Mouse (Mus musculus) midbrain, embryonic 10.5 days (tissue): ENCODE data around the gene Mmp11. TPM values are rescaled to one million over a fixed set of nuclear protein-coding genes. Genes with fewer than 3 reads are reported as not detected.

Source experiments
- DNase-seq: peaks from one replicate; pipeline ENCODE4 v3.0.0-alpha.2; 2017; ENCODE audit warnings: low spot score
- H3K27ac ChIP-seq: fragments of 300-500 bp; sonication (generic); replicated peaks from 2 replicates; pipeline ENCODE4 v1.5.1; 2016; ENCODE audit warnings: mild to moderate bottlenecking
- H3K27me3 ChIP-seq: fragments of 300-500 bp; sonication (generic); 2 replicates; pipeline ENCODE4 v1.6.1; 2016; ENCODE audit warnings: low read depth, mild to moderate bottlenecking; ENCODE audit not compliant: poor library complexity, severe bottlenecking
- H3K36me3 ChIP-seq: fragments of 300-500 bp; sonication (generic); 2 replicates; pipeline ENCODE4 v1.6.1; 2016; ENCODE audit warnings: mild to moderate bottlenecking, moderate library complexity
- H3K4me1 ChIP-seq: fragments of 300-500 bp; sonication (generic); 2 replicates; pipeline ENCODE4 v1.6.1; 2016
- H3K4me3 ChIP-seq: fragments of 300-500 bp; sonication (generic); 2 replicates; pipeline ENCODE4 v1.5.1; 2016; ENCODE audit warnings: mild to moderate bottlenecking, moderate library complexity
- H3K9me3 ChIP-seq: fragments of 300-500 bp; sonication (generic); replicated peaks from 2 replicates; pipeline ENCODE4 v1.6.1; 2016; ENCODE audit warnings: mild to moderate bottlenecking
- WGBS: fragments of 180-500 bp; shearing (Covaris S2); methylation state at CpG from one replicate; pipeline ENCODE4 v1.1.7; 2016; 5-methylcytosine and 5-hydroxymethylcytosine counted together
- polyA plus RNA-seq: library from polyadenylated mRNA; unstranded; fragments of >200 nt; fragmentation: Nextera tagmentation; extraction: Ambion mirVana; gene quantifications from 2 replicates; pipeline ENCODE4 v1.2.1, GENCODE M21; 2016

The Mmp11 gene
- polyA plus RNA-seq, 1 experiment from 2014 or later, result 23.7 TPM

DNA sequence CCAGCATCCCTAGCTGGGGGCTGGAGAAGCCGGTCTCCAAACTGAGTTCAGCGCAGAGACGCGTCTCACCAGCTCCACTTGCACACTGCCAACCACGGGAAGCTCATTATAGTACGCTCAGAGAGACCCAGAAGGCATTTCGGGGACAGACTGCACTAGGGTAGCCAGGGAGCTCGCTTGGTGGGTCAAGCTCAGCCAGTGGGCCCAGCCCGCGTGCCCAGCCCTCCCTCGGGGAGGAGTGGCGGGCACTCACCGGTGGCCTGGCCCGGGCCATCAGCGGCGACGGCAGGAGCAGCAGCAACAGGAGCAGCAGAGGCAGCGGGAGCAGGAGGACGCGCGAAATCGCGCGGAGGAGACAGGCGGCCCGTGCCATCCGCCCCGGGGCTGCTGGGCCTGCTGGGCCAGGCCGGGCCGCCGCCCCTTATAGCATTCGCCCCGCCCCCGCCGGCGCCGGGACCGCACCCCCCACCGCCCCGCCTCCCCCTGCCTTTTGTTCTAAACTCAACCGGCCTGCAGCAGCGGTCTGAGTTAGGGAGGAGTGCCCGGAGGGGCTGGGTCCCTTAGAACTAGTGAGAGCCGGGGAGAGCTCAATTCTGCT lies 4.1 kb downstream of the Mmp11 start:
- no peaks in the 10 kb centered on the region for H3K9me3 ChIP-seq
- peaks cover 52% of the 10 kb centered on the region for H3K4me1 ChIP-seq
- peaks cover 6% of the 10 kb centered on the region; the same call in 1 of the 2 replicates for H3K36me3 ChIP-seq
- peak; percentile 76 for DNase-seq
- H3K27ac ChIP-seq, result peak overlapping the region; percentile 88
- peak overlapping the region; percentile 72 for H3K4me3 ChIP-seq
- WGBS, result under 1% methylated on average over 43 of the region's 44 CpGs
- H3K27me3 ChIP-seq, result peaks cover 86% of the 10 kb centered on the region

DNA sequence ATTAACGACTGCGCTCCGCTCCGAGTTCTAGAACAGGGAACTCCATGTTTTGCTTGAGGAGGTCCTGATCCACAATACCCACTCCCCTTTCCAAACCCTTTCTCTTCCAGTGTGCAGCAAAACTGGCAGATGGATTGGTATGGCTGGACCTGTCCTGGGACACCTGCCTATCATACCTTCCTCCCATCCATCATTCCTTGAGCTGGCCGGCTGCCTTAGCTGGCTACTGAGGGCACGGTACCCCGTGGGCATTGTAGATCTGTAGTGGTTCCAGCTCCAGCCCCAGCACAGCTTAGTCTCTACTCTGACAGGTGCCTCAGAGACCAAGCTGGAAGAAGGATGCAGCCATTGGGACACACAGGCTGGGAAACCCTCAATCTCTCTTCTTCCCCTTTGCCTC lies 5.0 kb downstream of the Mmp11 start:
- no peaks in the 10 kb centered on the region for H3K9me3 ChIP-seq
- DNase-seq, result no peak
- 21% methylated on average over 7 of the region's 7 CpGs for WGBS
- peaks cover 77% of the 10 kb centered on the region for H3K27me3 ChIP-seq
- peaks cover 13% of the 10 kb centered on the region for H3K36me3 ChIP-seq
- peak overlapping the region; percentile 88; the same call in 1 of the 2 replicates for H3K27ac ChIP-seq
- H3K4me1 ChIP-seq, result peaks cover 48% of the 10 kb centered on the region
- H3K4me3 ChIP-seq, result peak overlapping the region; percentile 72

DNA sequence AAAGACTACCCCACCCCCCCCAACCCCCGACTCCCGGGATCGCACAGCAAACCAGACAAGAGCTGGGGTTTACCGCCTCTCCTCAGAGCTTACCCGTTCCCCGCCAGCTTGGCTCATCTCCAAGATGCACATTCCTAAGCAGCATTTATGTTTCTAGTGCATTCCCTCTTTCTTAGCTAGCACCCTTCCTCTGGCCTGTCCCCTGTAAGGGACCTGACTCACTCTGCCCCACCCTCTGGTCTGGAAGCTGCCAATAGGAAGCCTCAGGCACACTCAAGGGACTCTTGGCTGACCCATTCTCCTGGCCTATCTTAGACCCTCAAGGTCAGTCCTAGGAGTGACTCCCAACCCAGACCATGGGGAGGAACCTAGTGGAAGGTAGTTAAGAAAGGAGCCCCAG lies 6.0 kb downstream of the Mmp11 start:
- Histone ChIP-seq H3K36me3 (peaks cover 20% of the 10 kb centered on the region), H3K4me3 (no peak overlapping the region), H3K27me3 (peaks cover 67% of the 10 kb centered on the region), H3K9me3 (no peaks in the 10 kb centered on the region), H3K4me1 (peaks cover 37% of the 10 kb centered on the region), H3K27ac (no peak overlapping the region)
- no peak for DNase-seq
- WGBS, result 33% methylated on average over 6 of the region's 6 CpGs

DNA sequence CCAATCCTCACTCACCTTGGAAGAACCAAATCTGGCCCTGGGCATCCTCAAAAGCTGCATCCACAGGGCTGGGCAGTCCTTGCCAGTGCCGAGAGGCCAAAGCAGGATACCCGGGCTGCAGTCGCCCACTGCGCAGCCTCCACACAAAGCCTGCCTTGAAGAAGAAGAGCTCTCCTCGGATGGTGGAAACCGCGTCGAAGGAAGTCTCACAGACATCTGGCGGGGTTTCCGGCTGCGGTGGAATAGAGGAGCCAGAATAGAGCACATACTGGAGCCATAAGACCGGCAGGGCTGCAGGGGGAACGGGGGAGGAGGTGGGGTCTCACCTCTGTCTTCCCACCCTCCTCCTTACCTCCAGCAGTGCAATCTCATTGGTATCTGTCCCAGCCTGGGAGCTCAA lies 9.9 kb downstream of the Mmp11 start:
- peaks cover 34% of the 10 kb centered on the region for H3K36me3 ChIP-seq
- 70% methylated on average over 13 of the region's 13 CpGs for WGBS
- no peak overlapping the region for H3K4me3 ChIP-seq
- H3K4me1 ChIP-seq, result peaks cover 24% of the 10 kb centered on the region
- peaks cover 30% of the 10 kb centered on the region for H3K27me3 ChIP-seq
- no peak for DNase-seq
- H3K9me3 ChIP-seq, result no peaks in the 10 kb centered on the region
- H3K27ac ChIP-seq, result no peak overlapping the region

DNA sequence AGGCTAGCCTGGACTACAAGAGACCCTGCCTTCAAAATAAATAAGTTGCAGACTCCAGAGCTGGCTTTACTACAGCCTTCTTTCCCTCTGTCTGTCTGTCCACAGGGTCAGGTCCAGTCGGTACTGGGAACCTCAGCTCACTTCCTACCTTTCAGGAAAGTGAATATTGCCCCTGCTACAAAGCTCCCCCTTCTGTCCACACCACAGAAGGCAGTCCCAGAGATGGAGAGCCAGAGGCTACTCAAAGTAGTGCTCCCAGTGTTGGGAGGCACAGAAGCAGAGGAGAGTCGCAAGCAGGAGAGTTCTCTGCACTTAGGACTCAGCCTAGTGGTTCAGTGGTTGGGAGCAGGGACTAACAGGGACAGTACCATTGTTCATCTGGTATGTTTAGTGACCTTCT lies 12.0 kb downstream of the Mmp11 start:
- Histone ChIP-seq H3K27ac (no peak overlapping the region), H3K27me3 (peaks cover 9% of the 10 kb centered on the region), H3K36me3 (peaks cover 39% of the 10 kb centered on the region), H3K4me1 (peaks cover 27% of the 10 kb centered on the region), H3K9me3 (no peaks in the 10 kb centered on the region), H3K4me3 (no peak overlapping the region)
- WGBS, result 67% methylated on average over 2 of the region's 2 CpGs
- DNase-seq, result no peak

DNA sequence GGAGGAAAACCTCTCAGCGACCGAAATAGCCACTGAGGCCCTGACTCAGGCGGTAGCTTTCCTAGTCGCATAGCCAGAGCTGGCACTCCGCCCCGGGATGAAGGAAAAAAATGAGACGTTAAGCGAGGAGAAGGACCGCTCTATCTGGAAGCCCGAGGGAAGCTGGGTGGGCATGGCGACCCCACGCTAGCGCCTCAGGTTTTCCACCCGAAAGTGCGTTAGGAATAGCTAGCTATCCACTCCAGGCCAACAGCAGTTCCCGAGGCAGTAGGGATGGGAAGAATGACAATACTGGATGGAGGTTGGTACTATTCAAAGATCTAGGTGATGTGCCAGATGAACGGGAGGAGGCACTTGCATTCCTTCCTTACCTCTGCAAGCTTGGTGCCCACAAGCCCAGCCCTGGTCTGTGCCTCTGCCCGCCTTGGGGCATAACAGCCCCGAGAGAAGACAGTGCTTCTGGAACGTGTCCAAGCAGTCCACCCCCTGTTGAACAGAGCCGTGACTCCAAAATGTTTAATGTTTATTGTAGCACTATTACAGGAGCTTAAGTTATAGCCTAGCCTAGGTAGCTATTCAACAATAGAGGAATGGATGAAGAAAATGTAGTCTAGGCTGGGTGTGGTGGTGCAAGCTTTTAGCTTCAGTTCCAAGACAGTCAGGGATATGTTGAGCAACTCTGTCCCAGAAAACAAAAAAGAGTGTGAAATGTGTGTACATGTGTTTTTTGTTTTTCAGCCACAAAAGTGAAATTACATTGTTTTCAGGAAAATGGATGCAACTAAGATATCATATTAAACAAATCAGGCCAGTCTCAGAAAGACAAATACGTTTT lies 14.4 kb downstream of the Mmp11 start:
- 8% methylated on average over 22 of the region's 22 CpGs for WGBS
- peak overlapping the region; percentile 99 for H3K27ac ChIP-seq

DNA sequence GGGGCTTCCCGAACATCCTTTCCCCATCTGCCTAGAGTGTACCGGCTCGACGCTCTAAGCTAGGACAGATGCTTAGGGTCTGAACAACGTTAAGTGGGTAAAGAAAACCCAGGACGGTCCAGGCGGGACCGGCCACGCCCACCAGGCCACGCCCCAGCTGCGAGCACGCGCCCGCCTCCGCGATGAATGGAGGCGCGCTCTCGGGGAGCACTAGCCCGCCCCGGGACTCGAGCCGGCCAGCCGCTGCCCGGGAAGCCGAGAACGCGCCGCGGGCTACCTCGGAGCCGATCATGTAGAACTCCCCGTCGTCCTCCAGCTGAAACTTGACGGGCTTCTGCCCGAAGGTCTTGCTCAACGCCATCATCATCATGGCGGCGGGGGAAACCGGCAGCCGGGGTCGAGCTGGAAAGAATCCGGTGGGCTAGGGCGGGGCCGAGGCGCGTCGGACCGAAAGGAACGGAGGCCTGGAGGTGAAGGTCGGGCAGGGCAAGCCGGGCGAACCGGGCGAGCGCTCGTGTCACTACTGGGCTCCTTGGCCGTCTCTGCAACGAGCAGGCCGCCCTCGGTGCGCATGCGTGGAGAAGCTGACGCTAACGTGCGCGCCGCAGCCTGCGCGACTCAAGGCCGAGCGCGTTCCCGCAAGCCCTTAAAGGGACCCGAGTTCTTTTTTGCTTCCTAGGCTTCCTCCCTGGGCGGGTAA lies 15.1 kb downstream of the Mmp11 start, which contains the start of gene Smarcb1:
Gene Smarcb1, minus strand, starts transcription at position 592 of the 700 bp plus-strand sequence.
- H3K9me3 ChIP-seq, result no peaks in the 10 kb centered on the region
- peaks cover 38% of the 10 kb centered on the region for H3K4me1 ChIP-seq
- WGBS, result under 1% methylated on average over 76 of the region's 76 CpGs
- H3K36me3 ChIP-seq, result peaks cover 56% of the 10 kb centered on the region
- H3K4me3 ChIP-seq, result peak within 1 kb of the TSS; percentile 91
- H3K27ac ChIP-seq, result peak within 1 kb of the TSS; percentile 99
- no peaks in the 10 kb centered on the region for H3K27me3 ChIP-seq
- peak; percentile 94 for DNase-seq

More for the DNA sequence above, 14.4 kb downstream of the Mmp11 start:
- Histone ChIP-seq H3K4me3 (peak overlapping the region; percentile 91), H3K9me3 (no peaks in the 10 kb centered on the region), H3K36me3 (peaks cover 54% of the 10 kb centered on the region), H3K4me1 (peaks cover 38% of the 10 kb centered on the region), H3K27me3 (no peaks in the 10 kb centered on the region)
- DNase-seq, result no peak

DNA sequence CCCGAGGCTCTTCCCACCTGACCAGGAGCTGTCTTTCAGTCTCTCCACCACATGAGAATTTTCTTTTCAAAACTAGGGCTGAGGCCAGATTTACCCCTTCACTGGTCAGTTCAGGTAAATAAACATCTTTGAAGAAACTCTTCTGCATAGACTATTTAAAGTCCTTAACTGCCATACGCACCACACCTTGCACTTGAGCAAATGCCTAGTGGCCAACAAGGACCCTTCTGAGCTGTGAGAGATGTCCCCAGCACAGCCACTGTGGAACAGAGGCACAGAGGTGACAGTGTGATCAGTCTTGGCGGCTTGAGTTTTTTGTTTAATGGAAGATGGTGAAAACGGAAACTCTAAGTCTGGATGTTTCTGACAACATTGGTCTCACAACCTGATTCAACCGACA lies 17.3 kb downstream of the Mmp11 start:
- Histone ChIP-seq H3K27me3 (no peaks in the 10 kb centered on the region), H3K4me3 (no peak overlapping the region), H3K27ac (no peak overlapping the region), H3K4me1 (peaks cover 38% of the 10 kb centered on the region), H3K9me3 (no peaks in the 10 kb centered on the region), H3K36me3 (peaks cover 62% of the 10 kb centered on the region)
- WGBS, result 92% methylated on average over 5 of the region's 5 CpGs
- DNase-seq, result no peak

DNA sequence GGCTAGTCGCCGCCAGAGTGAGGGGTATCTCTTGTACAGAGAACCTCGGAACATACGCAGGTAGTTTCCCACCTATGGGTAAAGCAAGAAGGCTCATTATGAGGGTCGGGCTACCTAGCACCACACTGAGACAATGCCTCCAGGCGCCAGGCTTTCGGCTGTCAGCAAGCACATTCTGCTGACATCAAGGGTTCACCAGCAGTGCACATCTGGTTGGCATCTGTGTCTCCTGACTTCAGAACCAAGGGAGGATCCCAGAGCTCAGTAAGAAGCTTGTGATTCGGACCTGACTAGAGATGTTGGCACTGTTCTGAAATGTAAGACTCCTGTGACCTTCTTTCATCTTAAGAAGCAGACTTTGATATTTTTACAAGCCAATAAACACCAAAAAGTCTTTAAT lies 19.5 kb downstream of the Mmp11 start:
- H3K4me1 ChIP-seq, result peaks cover 26% of the 10 kb centered on the region
- no peaks in the 10 kb centered on the region for H3K9me3 ChIP-seq
- no peak overlapping the region for H3K27ac ChIP-seq
- H3K36me3 ChIP-seq, result peaks cover 78% of the 10 kb centered on the region
- no peak overlapping the region for H3K4me3 ChIP-seq
- WGBS, result 81% methylated on average over 8 of the region's 8 CpGs
- no peaks in the 10 kb centered on the region for H3K27me3 ChIP-seq
- DNase-seq, result no peak

DNA sequence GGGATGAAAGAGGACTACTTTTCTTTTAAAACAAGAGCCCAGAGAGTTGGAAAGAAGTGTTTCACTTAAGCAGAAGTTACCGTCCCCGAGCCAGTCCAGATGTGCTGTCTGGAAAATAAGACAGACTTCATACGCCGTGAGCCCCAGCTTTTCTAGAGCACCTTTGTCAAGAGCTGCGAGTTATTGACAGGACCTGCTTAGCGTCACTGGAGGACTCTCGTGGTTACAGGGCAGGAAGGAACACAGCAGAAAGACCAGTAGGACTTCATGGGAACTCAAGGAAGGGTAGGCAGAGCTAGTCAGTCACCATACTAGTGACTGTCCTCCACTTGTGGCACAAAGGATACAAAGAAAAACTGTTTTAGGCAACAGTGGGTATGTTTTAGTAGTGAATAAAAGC lies 20.7 kb downstream of the Mmp11 start:
- WGBS, result 93% methylated on average over 7 of the region's 7 CpGs
- Histone ChIP-seq H3K36me3 (peaks cover 90% of the 10 kb centered on the region), H3K27me3 (no peaks in the 10 kb centered on the region)

DNA sequence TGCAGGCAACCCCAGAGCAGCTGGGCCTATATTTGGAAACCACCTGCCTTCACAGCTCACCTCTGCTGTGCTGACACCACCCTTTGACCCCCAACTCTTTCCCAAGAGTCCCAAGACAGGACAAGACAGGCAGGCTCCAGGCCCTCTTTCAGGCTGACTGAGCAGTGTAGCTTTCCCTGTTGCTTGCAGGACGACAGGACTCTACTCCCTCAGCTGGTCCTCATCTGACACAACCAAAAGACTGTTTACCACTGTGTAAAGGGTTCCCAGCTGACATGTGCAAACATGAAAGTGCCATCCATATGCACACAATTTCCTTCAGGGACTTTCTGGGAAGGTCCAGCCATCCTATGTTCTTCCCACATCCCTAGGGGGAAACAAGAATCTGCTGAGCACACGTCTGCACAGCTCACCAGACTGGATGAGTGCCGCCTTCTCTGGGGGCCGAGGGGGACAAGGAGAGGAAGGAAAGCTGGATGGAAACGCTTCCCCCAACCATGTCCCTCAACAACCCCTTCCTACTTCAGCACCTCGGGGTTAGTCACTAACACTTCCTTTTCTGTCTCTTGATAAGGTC lies 23.2 kb downstream of the Mmp11 start:
- no peaks in the 10 kb centered on the region for H3K9me3 ChIP-seq
- no peak overlapping the region for H3K27ac ChIP-seq
- no peaks in the 10 kb centered on the region for H3K27me3 ChIP-seq
- H3K4me3 ChIP-seq, result no peak overlapping the region
- 81% methylated on average over 6 of the region's 6 CpGs for WGBS
- no peak for DNase-seq
- H3K36me3 ChIP-seq, result peaks cover 96% of the 10 kb centered on the region
- 0 out of 2 replicates have a peak, but pooled peaks cover under 1% of the 10 kb centered on the region for H3K4me1 ChIP-seq

More for the DNA sequence above, 20.7 kb downstream of the Mmp11 start:
- DNase-seq, result no peak
- Histone ChIP-seq H3K27ac (no peak overlapping the region), H3K4me1 (peaks cover 23% of the 10 kb centered on the region), H3K9me3 (no peaks in the 10 kb centered on the region), H3K4me3 (no peak overlapping the region)

DNA sequence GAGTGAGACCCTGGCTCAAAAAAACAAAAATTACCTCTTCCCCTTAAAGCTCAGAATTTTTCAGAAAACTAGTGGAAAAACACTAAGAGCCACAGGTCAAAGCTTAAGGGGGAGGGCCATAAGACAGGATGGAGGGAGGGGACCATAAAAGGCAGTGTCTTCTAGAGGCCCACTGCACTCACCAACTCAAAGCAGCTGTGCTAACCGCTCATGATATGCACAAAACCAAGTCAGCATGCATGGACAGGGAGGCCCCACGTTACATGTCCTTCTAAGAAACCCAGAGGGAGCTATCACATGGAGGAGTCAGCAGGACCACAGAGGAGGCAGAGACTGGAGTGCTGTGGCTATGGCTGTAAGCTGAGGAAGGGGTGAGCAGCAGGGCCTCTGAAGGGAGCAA lies 25.6 kb downstream of the Mmp11 start:
- no peak overlapping the region for H3K27ac ChIP-seq
- H3K36me3 ChIP-seq, result peaks cover 96% of the 10 kb centered on the region
- no peak for DNase-seq
- 89% methylated on average over 2 of the region's 2 CpGs for WGBS
- H3K9me3 ChIP-seq, result no peaks in the 10 kb centered on the region
- no peaks in the 10 kb centered on the region for H3K27me3 ChIP-seq
- H3K4me1 ChIP-seq, result no peaks in the 10 kb centered on the region
- no peak overlapping the region for H3K4me3 ChIP-seq
